Mouse (Mus musculus) hindbrain, embryonic 11.5 days (tissue): ENCODE measurements at regions not wholly inside any gene's neighbourhood (a gene's known extent, or its start where the extent isn't known, plus 50 kb on each side); places are given as distances from the start of the nearest gene placed in this dataset.

Experiments
- ATAC-seq: fragments of 200-750 bp; cut with Nextera tagmentation; 2 replicates; pipeline ENCODE4 v1.8.0; 2017; ENCODE audit warnings: mild to moderate bottlenecking, moderate TSS enrichment, moderate library complexity; ENCODE audit not compliant: low FRiP score
- DNase-seq: peaks from one replicate; pipeline ENCODE4 v3.0.0-alpha.2; 2015; ENCODE audit warnings: low spot score
- H3K27ac ChIP-seq: fragments of 300-500 bp; sonication (generic); 2 replicates; pipeline ENCODE4 v1.5.1; 2014; ENCODE audit warnings: mild to moderate bottlenecking, low read depth, low read length
- H3K27me3 ChIP-seq: fragments of 300-500 bp; sonication (generic); 2 replicates; pipeline ENCODE4 v1.6.1; 2014; ENCODE audit warnings: mild to moderate bottlenecking, low read length, moderate library complexity, mixed read lengths; ENCODE audit not compliant: control insufficient read depth, insufficient read depth
- H3K36me3 ChIP-seq: fragments of 300-500 bp; sonication (generic); 2 replicates; pipeline ENCODE4 v1.6.1; 2014; ENCODE audit warnings: mild to moderate bottlenecking, low read length, moderate library complexity, mixed read lengths; ENCODE audit not compliant: control insufficient read depth, insufficient read depth
- H3K4me1 ChIP-seq: fragments of 300-500 bp; sonication (generic); replicated peaks from 2 replicates; pipeline ENCODE4 v1.6.1; 2014; ENCODE audit warnings: low read length, mixed read lengths; ENCODE audit not compliant: control insufficient read depth, insufficient read depth
- H3K4me2 ChIP-seq: fragments of 300-500 bp; sonication (generic); replicated peaks from 2 replicates; pipeline ENCODE4 v1.6.1; 2014; ENCODE audit warnings: mild to moderate bottlenecking, low read depth, low read length
- H3K4me3 ChIP-seq: fragments of 300-500 bp; sonication (generic); 2 replicates; pipeline ENCODE4 v1.5.1; 2014; ENCODE audit warnings: low read depth, low read length
- H3K9ac ChIP-seq: fragments of 300-500 bp; sonication (generic); 2 replicates; pipeline ENCODE4 v1.6.1; 2014; ENCODE audit warnings: low read depth, low read length
- H3K9me3 ChIP-seq: fragments of 300-500 bp; sonication (generic); 2 replicates; pipeline ENCODE4 v1.6.1; 2016; ENCODE audit warnings: low read length; ENCODE audit not compliant: control insufficient read depth
- WGBS: fragments of 180-500 bp; shearing (Covaris S2); extraction: QIAGEN DNeasy Blood & Tissue Kit; methylation state at CpG from one replicate; pipeline ENCODE4 v1.1.7; 2014; 5-methylcytosine and 5-hydroxymethylcytosine counted together

- Histone ChIP-seq H3K4me2 (no peak overlapping the region), H3K9ac (no peak overlapping the region), H3K36me3 (no peaks in the 10 kb centered on the region), H3K27me3 (no peaks in the 10 kb centered on the region), H3K4me3 (no peak overlapping the region), H3K9me3 (no peaks in the 10 kb centered on the region), H3K4me1 (no peaks in the 10 kb centered on the region), H3K27ac (no peak overlapping the region)
- 86% methylated on average over 3 of the region's 3 CpGs for WGBS
- ATAC-seq (no peak), DNase-seq (no peak)
Observed at GRCm38 (mm10) chr2:145056219-145056618, 111.3 kb upstream of the Slc24a3 start.

- no peaks in the 10 kb centered on the region for H3K27me3 ChIP-seq
- no peak for DNase-seq
- no peak overlapping the region for H3K9ac ChIP-seq
- no peaks in the 10 kb centered on the region for H3K9me3 ChIP-seq
- no peaks in the 10 kb centered on the region for H3K4me1 ChIP-seq
- WGBS, result 86% methylated on average over 5 of the region's 5 CpGs
- ATAC-seq, result no peak
- H3K4me3 ChIP-seq, result no peak overlapping the region
- H3K36me3 ChIP-seq, result no peaks in the 10 kb centered on the region
- H3K27ac ChIP-seq, result no peak overlapping the region
- H3K4me2 ChIP-seq, result no peak overlapping the region
Observed at GRCm38 (mm10) chr2:145056762-145057161, 110.8 kb upstream of the Slc24a3 start.

DNA sequence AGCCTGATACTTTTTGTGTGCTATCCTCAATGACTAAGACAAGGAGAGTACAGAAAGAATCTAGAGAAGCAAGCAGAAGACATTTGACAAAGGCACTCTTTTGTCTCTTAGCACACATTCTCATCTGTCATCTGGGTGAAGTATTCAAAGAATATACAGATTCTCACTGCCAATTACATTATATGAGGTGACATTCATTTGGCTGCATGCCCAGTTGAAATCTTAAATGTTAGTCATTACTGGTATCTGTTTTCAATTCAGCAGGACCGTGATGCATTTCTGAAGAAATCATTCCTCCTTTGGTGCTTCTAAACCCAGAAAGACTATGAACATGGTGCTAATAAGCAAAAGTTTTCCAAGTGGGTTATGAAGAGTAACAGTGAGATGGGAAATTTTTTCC is 97.6 kb upstream of the Slc24a3 start:
- Histone ChIP-seq H3K4me3 (no peak overlapping the region), H3K9ac (no peak overlapping the region), H3K27me3 (no peaks in the 10 kb centered on the region), H3K36me3 (no peaks in the 10 kb centered on the region), H3K27ac (no peak overlapping the region), H3K4me1 (no peaks in the 10 kb centered on the region), H3K4me2 (no peak overlapping the region), H3K9me3 (no peaks in the 10 kb centered on the region)
- ATAC-seq (no peak), DNase-seq (no peak)
- 85% methylated on average over 1 of the region's 1 CpGs for WGBS

GRCm38 (mm10) chr2:145081926-145082325 is 85.6 kb upstream of the Slc24a3 start:
- Histone ChIP-seq H3K36me3 (no peaks in the 10 kb centered on the region), H3K27ac (no peak overlapping the region), H3K27me3 (no peaks in the 10 kb centered on the region), H3K9me3 (no peaks in the 10 kb centered on the region), H3K4me3 (no peak overlapping the region), H3K4me1 (no peaks in the 10 kb centered on the region), H3K4me2 (no peak overlapping the region), H3K9ac (no peak overlapping the region)
- no peak for ATAC-seq
- DNase-seq, result no peak
- WGBS, result 89% methylated on average over 2 of the region's 2 CpGs

DNA sequence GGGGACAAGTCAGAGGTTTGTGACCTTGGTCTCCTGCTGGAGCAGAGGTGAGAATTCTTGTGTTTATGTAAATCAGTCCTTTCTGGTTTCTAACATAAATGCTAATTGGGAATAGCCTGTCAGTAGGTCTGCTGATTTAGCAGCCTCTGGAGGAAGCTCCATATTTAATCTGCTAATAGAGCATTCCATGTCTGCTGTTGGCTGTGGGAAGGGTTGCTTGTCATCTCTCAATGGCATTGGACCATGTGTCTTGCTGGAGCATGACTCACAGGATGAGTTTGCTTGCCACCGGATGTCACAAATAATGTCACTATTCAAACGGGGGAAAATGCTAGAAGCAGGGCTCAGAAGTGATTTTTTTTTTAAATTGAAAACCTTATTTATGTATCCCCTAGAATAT is 82.9 kb upstream of the Slc24a3 start:
- Histone ChIP-seq H3K27ac (no peak overlapping the region), H3K27me3 (no peaks in the 10 kb centered on the region), H3K9ac (no peak overlapping the region), H3K4me1 (no peaks in the 10 kb centered on the region), H3K36me3 (no peaks in the 10 kb centered on the region), H3K4me2 (no peak overlapping the region), H3K4me3 (no peak overlapping the region), H3K9me3 (no peaks in the 10 kb centered on the region)
- ATAC-seq, result no peak
- no peak for DNase-seq
- WGBS, result 64% methylated on average over 2 of the region's 2 CpGs

GRCm38 (mm10) chr2:145086118-145086517 is 81.4 kb upstream of the Slc24a3 start:
- Histone ChIP-seq H3K9me3 (no peaks in the 10 kb centered on the region), H3K27ac (no peak overlapping the region), H3K4me2 (no peak overlapping the region), H3K27me3 (no peaks in the 10 kb centered on the region), H3K9ac (no peak overlapping the region), H3K36me3 (no peaks in the 10 kb centered on the region), H3K4me3 (no peak overlapping the region), H3K4me1 (no peaks in the 10 kb centered on the region)
- WGBS, result 52% methylated on average over 5 of the region's 5 CpGs
- ATAC-seq, result peak; percentile 41; the same call in 1 of the 2 replicates
- DNase-seq, result peak; percentile 5

GRCm38 (mm10) chr2:145103295-145103694 is 64.3 kb upstream of the Slc24a3 start:
- ATAC-seq, result no peak
- Histone ChIP-seq H3K4me1 (no peaks in the 10 kb centered on the region), H3K27me3 (no peaks in the 10 kb centered on the region), H3K9me3 (no peaks in the 10 kb centered on the region), H3K4me3 (no peak overlapping the region), H3K27ac (no peak overlapping the region), H3K9ac (no peak overlapping the region), H3K36me3 (no peaks in the 10 kb centered on the region), H3K4me2 (no peak overlapping the region)
- no peak for DNase-seq
- WGBS, result 89% methylated on average over 2 of the region's 2 CpGs

DNA sequence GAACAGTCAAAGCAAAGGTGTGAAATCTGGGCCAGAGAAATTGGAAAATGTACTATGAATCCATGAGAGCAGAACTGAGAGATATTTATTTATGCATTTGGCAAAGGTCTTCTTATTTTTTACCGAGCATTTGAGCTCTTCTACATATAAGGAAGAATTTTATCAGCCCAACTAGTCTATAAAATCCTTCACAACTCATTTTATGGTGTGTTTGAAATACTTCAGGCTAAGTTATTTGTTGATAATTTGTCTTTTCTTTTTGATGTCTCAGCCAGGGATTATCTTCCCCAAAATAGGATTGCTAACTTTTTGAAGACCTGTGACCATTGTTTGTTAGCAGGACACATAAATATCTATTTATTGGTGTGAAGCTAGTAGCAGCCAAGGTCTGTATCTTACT is 55.9 kb upstream of the Slc24a3 start:
- ATAC-seq (no peak), DNase-seq (no peak)
- no peaks in the 10 kb centered on the region for H3K9me3 ChIP-seq
- H3K4me3 ChIP-seq, result no peak overlapping the region
- no peak overlapping the region for H3K9ac ChIP-seq
- H3K27me3 ChIP-seq, result no peaks in the 10 kb centered on the region
- no peak overlapping the region for H3K27ac ChIP-seq
- H3K4me2 ChIP-seq, result no peak overlapping the region
- 65% methylated on average over 1 of the region's 1 CpGs for WGBS
- H3K36me3 ChIP-seq, result no peaks in the 10 kb centered on the region
- no peaks in the 10 kb centered on the region for H3K4me1 ChIP-seq

GRCm38 (mm10) chr2:145115043-145115442 is 52.5 kb upstream of the Slc24a3 start:
- no peaks in the 10 kb centered on the region for H3K36me3 ChIP-seq
- ATAC-seq (no peak), DNase-seq (no peak)
- H3K4me1 ChIP-seq, result no peaks in the 10 kb centered on the region
- no peak overlapping the region for H3K9ac ChIP-seq
- WGBS, result 92% methylated on average over 3 of the region's 3 CpGs
- H3K27ac ChIP-seq, result no peak overlapping the region
- H3K27me3 ChIP-seq, result no peaks in the 10 kb centered on the region
- H3K9me3 ChIP-seq, result no peaks in the 10 kb centered on the region
- H3K4me2 ChIP-seq, result no peak overlapping the region
- H3K4me3 ChIP-seq, result no peak overlapping the region
